Comparison of ENCODE assay signal across 8 mouse cellular contexts in genomic region chr11:120186821-120187235, GRCm38 (mm10). TPM values are rescaled to one million over a fixed set of nuclear protein-coding genes. Genes with fewer than 3 reads are reported as not detected.
DNase-seq lines count a peak whose midpoint lies in the region; ATAC-seq and TF ChIP-seq lines count a peak whose summit lies in the region.

No protein-coding gene starts in this region.

- H3K4me1 ChIP-seq in lung, adult 2 months (ENCODE audit: control insufficient read depth, insufficient read depth, low read length) = peaks cover 8% of the 10 kb centered on the region; the same call in 1 of the 2 replicates
- peaks cover 37% of the 10 kb centered on the region for H3K4me1 ChIP-seq in embryonic facial prominence, embryonic 14.5 days (ENCODE audit: control insufficient read depth, insufficient read depth, low read length)
- H3K4me1 ChIP-seq in hindbrain, embryonic 16.5 days (ENCODE audit: control insufficient read depth, insufficient read depth, low read depth, low read length) = peaks cover 49% of the 10 kb centered on the region
- peaks cover 64% of the 10 kb centered on the region for H3K4me1 ChIP-seq in liver, embryonic 13.5 days (replicated peaks)
- peaks cover 39% of the 10 kb centered on the region for H3K4me1 ChIP-seq in olfactory bulb, adult 2 months (ENCODE audit: control insufficient read depth, insufficient read depth, low read length)

- peak overlapping the region; percentile 96 for H3K27ac ChIP-seq in embryonic facial prominence, embryonic 14.5 days (replicated peaks; ENCODE audit: low read depth, low read length)
- H3K27ac ChIP-seq in hindbrain, embryonic 16.5 days (ENCODE audit: low read depth, low read length) = peak overlapping the region; percentile 96
- 0 out of 2 replicates have a peak overlapping the region, but pooled peaks have one; percentile 41 for H3K27ac ChIP-seq in liver, embryonic 13.5 days
- peak overlapping the region; percentile 78; the same call in 1 of the 2 replicates for H3K27ac ChIP-seq in olfactory bulb, adult 2 months (ENCODE audit: insufficient read depth, low read depth, low read length)

- no peaks in the 10 kb centered on the region for H3K27me3 ChIP-seq in embryonic facial prominence, embryonic 14.5 days (replicated peaks; ENCODE audit: control insufficient read depth, insufficient read depth, low read length)
- H3K27me3 ChIP-seq in hindbrain, embryonic 16.5 days (replicated peaks; ENCODE audit: control insufficient read depth, insufficient read depth, low read length) = no peaks in the 10 kb centered on the region
- H3K27me3 ChIP-seq in liver, embryonic 13.5 days = peaks cover 97% of the 10 kb centered on the region

- no peaks in the 10 kb centered on the region for H3K9me3 ChIP-seq in embryonic facial prominence, embryonic 14.5 days (ENCODE audit: control insufficient read depth, low read length)
- H3K9me3 ChIP-seq in hindbrain, embryonic 16.5 days (ENCODE audit: control insufficient read depth, low read length) = no peaks in the 10 kb centered on the region
- H3K9me3 ChIP-seq in liver, embryonic 13.5 days (replicated peaks) = no peaks in the 10 kb centered on the region

- peak overlapping the region; percentile 99 for H3K4me2 ChIP-seq in embryonic facial prominence, embryonic 14.5 days (ENCODE audit: low read depth, low read length)
- H3K4me2 ChIP-seq in hindbrain, embryonic 16.5 days (ENCODE audit: low read length) = peak overlapping the region; percentile 95
- peak overlapping the region; percentile 79 for H3K4me2 ChIP-seq in liver, embryonic 13.5 days

- no peak for TF ChIP-seq POLR2A in lung, adult 2 months (IDR thresholded peaks at IDR 0.05; ENCODE audit: borderline replicate concordance, extremely low read depth, low read depth, low read length)
- no peak for TF ChIP-seq POLR2A in olfactory bulb, adult 2 months (IDR thresholded peaks at IDR 0.05; ENCODE audit: insufficient read depth, low read depth, low read length)

- WGBS in lung, adult 2 months = 32% methylated on average over 20 of the region's 20 CpGs
- 4% methylated on average over 20 of the region's 20 CpGs for whole genome bisulfite sequencing in embryonic facial prominence, embryonic 14.5 days
- WGBS in hindbrain, embryonic 16.5 days = 2% methylated on average over 20 of the region's 20 CpGs
- WGBS in liver, embryonic 13.5 days (ENCODE audit: insufficient replicate concordance) = 9% methylated on average over 20 of the region's 20 CpGs
- WGBS in olfactory bulb, adult 2 months = 22% methylated on average over 20 of the region's 20 CpGs

- H3K4me3 ChIP-seq in lung, adult 2 months (replicated peaks; ENCODE audit: extremely low read depth, low read depth, low read length) = peak overlapping the region; percentile 20
- peak overlapping the region; percentile 91 for H3K4me3 ChIP-seq in embryonic facial prominence, embryonic 14.5 days (ENCODE audit: low read depth, low read length)
- H3K4me3 ChIP-seq in hindbrain, embryonic 16.5 days (ENCODE audit: low read length) = peak overlapping the region; percentile 77
- peak overlapping the region; percentile 66 for H3K4me3 ChIP-seq in liver, embryonic 13.5 days (replicated peaks)
- H3K4me3 ChIP-seq in olfactory bulb, adult 2 months (ENCODE audit: insufficient read depth, low read depth, low read length) = peak overlapping the region; percentile 63

- ATAC-seq in embryonic facial prominence, embryonic 14.5 days (ENCODE audit: low read depth) = no peak
- ATAC-seq in hindbrain, embryonic 16.5 days = no peak
- ATAC-seq in liver, embryonic 13.5 days (ENCODE audit: low read depth) = no peak

- H3K36me3 ChIP-seq in embryonic facial prominence, embryonic 14.5 days (ENCODE audit: control insufficient read depth, insufficient read depth, low read length) = peaks cover 16% of the 10 kb centered on the region
- H3K36me3 ChIP-seq in hindbrain, embryonic 16.5 days (ENCODE audit: control insufficient read depth, insufficient read depth, low read length) = no peaks in the 10 kb centered on the region
- 0 out of 2 replicates have a peak, but pooled peaks cover 2% of the 10 kb centered on the region for H3K36me3 ChIP-seq in liver, embryonic 13.5 days

- H3K9ac ChIP-seq in embryonic facial prominence, embryonic 14.5 days (ENCODE audit: low read depth, low read length) = peak overlapping the region; percentile 97
- H3K9ac ChIP-seq in hindbrain, embryonic 16.5 days (ENCODE audit: low read depth, low read length) = peak overlapping the region; percentile 89
- H3K9ac ChIP-seq in liver, embryonic 13.5 days = peak overlapping the region; percentile 71

- no peak for TF ChIP-seq CTCF in lung, adult 2 months (IDR thresholded peaks at IDR 0.05; ENCODE audit: insufficient read depth, low read length)
- TF ChIP-seq CTCF in olfactory bulb, adult 2 months (IDR thresholded peaks at IDR 0.05; ENCODE audit: insufficient read depth, low read depth, low read length) = no peak

- DNase-seq in lung, adult 2 months = peak; percentile 55
- no peak for DNase-seq in lung, postnatal 36 days
- DNase-seq in embryonic facial prominence, embryonic 14.5 days (ENCODE audit: low spot score) = peak; percentile 46
- DNase-seq in liver, embryonic 13.5 days = no peak
- DNase-seq in thymus, postnatal 0 days (ENCODE audit: low spot score) = no peak
- DNase-seq in gastrocnemius, postnatal 10 days = no peak

RNA-seq across cellular contexts. Expression of gene Slc38a10, which starts 35.7 kb away (rescaled TPM):
- 132 and 170 TPM in 2 replicates for polyA plus RNA-seq in lung, adult 2 months (2012; rRNA removed)
- polyA plus RNA-seq in embryonic facial prominence, embryonic 14.5 days (2014; fragmentation: Nextera tagmentation; extraction: Ambion mirVana) = 78.8 and 86.4 TPM in 2 replicates
- polyA plus RNA-seq in hindbrain, embryonic 16.5 days (2015; fragmentation: Nextera tagmentation; extraction: Ambion mirVana) = 114 and 122 TPM in 2 replicates
- polyA plus RNA-seq in liver, embryonic 13.5 days (2015; fragmentation: Nextera tagmentation; extraction: Ambion mirVana) = 35.5 and 38.3 TPM in 2 replicates
- polyA plus RNA-seq in olfactory bulb, adult 2 months (2012; ENCODE audit: insufficient read depth, insufficient read length, low replicate concordance, missing spikeins) = 77.6 TPM in 1 of 2 replicates, not detected in the other
- polyA plus RNA-seq in thymus, postnatal 0 days (2015; fragmentation: Nextera tagmentation; extraction: Ambion mirVana) = 58.9 and 60.9 TPM in 2 replicates
- 10 to 100 TPM; 66.0 to 82.7 TPM for total RNA-seq in gastrocnemius, postnatal 10 days (2021)

RNA-seq across cellular contexts. Expression of gene Bahcc1, which starts 45.9 kb away (rescaled TPM):
- polyA plus RNA-seq in lung, adult 2 months (2012; rRNA removed) = 10.8 and 12.4 TPM in 2 replicates
- polyA plus RNA-seq in embryonic facial prominence, embryonic 14.5 days (2014; fragmentation: Nextera tagmentation; extraction: Ambion mirVana) = 11.1 and 12.0 TPM in 2 replicates
- polyA plus RNA-seq in hindbrain, embryonic 16.5 days (2015; fragmentation: Nextera tagmentation; extraction: Ambion mirVana) = 7.8 and 9.7 TPM in 2 replicates
- 1.3 and 1.4 TPM in 2 replicates for polyA plus RNA-seq in liver, embryonic 13.5 days (2015; fragmentation: Nextera tagmentation; extraction: Ambion mirVana)
- not detected in 2 replicates for polyA plus RNA-seq in olfactory bulb, adult 2 months (2012; ENCODE audit: insufficient read depth, insufficient read length, low replicate concordance, missing spikeins)
- polyA plus RNA-seq in thymus, postnatal 0 days (2015; fragmentation: Nextera tagmentation; extraction: Ambion mirVana) = 3.3 and 4.6 TPM in 2 replicates
- 10 to 100 TPM in 1 of 2 experiments, 1 to 10 TPM in 1; 6.4 to 10.5 TPM for total RNA-seq in gastrocnemius, postnatal 10 days (2021)

Comparison
In these comparisons a context has a peak if more than half of its experiments do, and no peak if none do; other contexts are left out.
1. DNase-seq: peak in lung, adult 2 months (single experiment) and embryonic facial prominence, embryonic 14.5 days (single experiment); none in lung, postnatal 36 days (single experiment), liver, embryonic 13.5 days (single experiment), thymus, postnatal 0 days (single experiment) and gastrocnemius, postnatal 10 days (single experiment).
2. H3K4me3 ChIP-seq: peak in every context shown above with its lines; median percentile 91 in embryonic facial prominence, embryonic 14.5 days; 77 in hindbrain, embryonic 16.5 days; 66 in liver, embryonic 13.5 days; 63 in olfactory bulb, adult 2 months; 20 in lung, adult 2 months.
3. H3K27ac ChIP-seq: peak in every context shown above with its lines; median percentile 96 in embryonic facial prominence, embryonic 14.5 days; 96 in hindbrain, embryonic 16.5 days; 78 in olfactory bulb, adult 2 months; 41 in liver, embryonic 13.5 days.
4. Peak in every context shown above with its lines, with median percentiles within 50 percentile points of each other: H3K4me2 ChIP-seq and H3K9ac ChIP-seq.